Mouse (Mus musculus): ENCODE data around the gene Scgb1b27.
"Not testable (repeated sequence)": the region's sequence is repeated elsewhere in the genome, so short reads cannot be mapped to it uniquely, and the experiment has no call there.

Gene Scgb1b27

DNA sequence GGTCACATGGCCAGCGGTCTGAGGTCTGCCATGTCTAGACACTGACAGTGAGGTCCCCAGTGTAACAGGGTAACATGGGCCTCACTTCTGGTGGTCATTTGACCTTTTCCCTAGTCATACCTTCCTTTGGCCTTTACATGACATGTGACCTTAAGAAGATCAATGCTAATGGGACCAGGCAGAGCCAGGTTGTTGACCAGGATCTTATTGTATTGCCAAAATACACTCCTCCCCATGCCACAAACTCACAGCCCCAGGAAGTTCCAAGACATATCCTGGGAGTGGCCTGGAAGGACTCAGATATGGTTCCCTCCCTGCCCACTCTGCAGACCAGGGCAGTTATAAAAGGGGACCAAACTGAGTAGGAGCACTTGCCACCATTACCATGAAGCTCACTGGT, at the start of gene Scgb1b27:
Scgb1b27 (plus strand) TSS at position 301 of the 400 bp plus-strand sequence.
- in situ Hi-C loops (cut with MboI, MseI) = not testable (repeated sequence)

DNA sequence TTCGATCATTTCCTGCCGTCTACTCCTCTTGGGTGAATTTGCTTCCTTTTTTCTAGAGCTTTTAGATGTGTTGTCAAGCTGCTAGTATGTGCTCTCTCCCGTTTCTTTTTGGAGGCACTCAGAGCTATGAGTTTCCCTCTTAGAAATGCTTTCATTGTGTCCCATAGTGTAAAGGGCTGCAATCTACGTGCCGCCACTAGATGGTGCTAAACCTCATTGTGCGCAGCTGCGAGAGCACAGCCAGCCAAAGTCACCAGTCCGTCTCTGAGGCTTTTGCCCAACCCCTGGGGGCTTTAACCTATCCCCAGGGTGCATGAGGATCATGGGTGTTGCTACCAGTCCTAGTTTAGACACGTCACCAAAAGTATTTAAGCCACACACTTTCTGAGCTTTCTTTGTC, 39.0 kb upstream of the Scgb1b27 start:
- in situ Hi-C loops (cut with MboI, MseI) = not testable (repeated sequence)

GRCm38 (mm10) chr7:34013842-34014241, 7.4 kb upstream of the Scgb1b27 start, which contains the start of gene Scgb2b27:
Gene Scgb2b27, minus strand, starts transcription at chr7:34013942.
- in situ Hi-C loops (cut with MboI, MseI) = no loop called here

- in situ Hi-C loops (cut with MboI, MseI) = no loop called here
Measured at GRCm38 (mm10) chr7:34025641-34026040, 4.4 kb downstream of the Scgb1b27 start.

DNA sequence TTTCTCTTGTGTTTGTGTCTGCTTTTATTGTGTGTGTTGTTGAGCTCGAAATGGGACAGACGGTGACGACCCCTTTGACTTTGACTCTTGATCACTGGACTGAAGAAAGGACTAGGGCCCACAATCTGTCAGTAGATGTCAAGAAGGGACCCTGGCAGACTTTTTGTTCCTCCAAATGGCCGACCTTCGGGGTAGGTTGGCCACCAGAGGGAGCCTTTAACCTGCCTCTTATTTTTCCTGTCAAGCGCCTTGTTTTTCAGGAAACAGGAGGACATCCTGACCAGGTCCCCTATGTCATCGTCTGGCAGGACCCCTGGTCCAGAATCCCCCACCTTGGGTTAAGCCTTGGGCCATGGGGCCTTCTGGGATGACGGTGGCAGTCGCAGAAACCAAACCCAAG, 5.9 kb downstream of the Scgb1b27 start:
- in situ Hi-C loops (cut with MboI, MseI) = not testable (repeated sequence)

DNA sequence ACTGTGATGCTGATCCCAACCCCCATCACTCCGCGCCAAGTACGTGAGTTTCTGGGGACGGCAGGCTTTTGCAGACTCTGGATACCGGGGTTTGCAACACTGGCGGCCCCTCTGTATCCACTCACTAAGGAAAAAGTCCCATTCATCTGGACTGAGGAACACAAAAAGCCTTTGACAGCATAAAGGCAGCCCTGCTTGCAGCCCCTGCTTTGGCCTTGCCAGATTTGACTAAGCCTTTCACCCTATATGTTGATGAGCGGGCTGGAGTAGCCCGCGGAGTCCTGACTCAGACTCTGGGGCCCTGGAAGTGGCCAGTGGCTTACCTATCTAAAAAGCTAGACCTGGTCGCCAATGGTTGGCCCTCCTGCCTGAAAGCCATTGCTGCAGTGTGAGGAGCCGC, 8.7 kb downstream of the Scgb1b27 start:
- in situ Hi-C loops (cut with MboI, MseI) = no loop called here

- in situ Hi-C loops (cut with MboI, MseI) = not testable (repeated sequence)
Measured at GRCm38 (mm10) chr7:34034579-34034978, 13.3 kb downstream of the Scgb1b27 start.

GRCm38 (mm10) chr7:34036076-34036815, 15.0 kb downstream of the Scgb1b27 start:
- in situ Hi-C loops (cut with MboI, MseI) = not testable (repeated sequence)

DNA sequence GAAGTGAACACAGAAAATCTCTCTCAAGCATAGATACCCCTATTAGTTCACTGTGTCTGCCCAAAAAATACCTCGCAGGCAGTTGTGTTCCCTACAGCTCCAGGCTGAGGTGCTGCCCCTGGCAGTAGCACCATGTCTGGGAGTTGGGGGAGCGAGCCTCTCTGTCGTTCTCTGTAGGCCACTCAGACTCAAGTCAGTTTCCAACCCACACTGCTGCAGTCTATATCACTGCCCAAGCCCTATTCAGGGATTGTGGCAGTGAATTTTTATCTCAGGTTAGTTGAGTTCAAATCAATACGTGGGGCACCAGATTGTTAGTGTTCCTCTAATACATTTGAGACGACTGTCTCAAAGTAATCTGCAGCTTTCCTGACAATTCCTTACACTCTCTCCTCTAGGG, 46.8 kb downstream of the Scgb1b27 start:
- in situ Hi-C loops (cut with MboI, MseI) = not testable (repeated sequence)
